Mouse (Mus musculus) MEL (cell line): ENCODE measurements around the gene Serf1. TPM values are rescaled to one million over a fixed set of nuclear protein-coding genes. Genes with fewer than 3 reads are reported as not detected.
"Not testable (repeated sequence)": the region's sequence is repeated elsewhere in the genome, so short reads cannot be mapped to it uniquely, and the experiment has no call there.

Experiments used
- DNase-seq: peaks from one replicate; pipeline ENCODE4 v3.0.0; 2011; ENCODE audit warnings: low read depth, low spot score
- H3K27ac ChIP-seq: 2 replicates; pipeline ENCODE4 v1.5.1; 2012; ENCODE audit warnings: low read depth, mild to moderate bottlenecking, control low read depth, low read length, moderate library complexity; ENCODE audit not compliant: control insufficient read depth
- H3K27me3 ChIP-seq, 2 experiments: fragments of 150-350 bp in 1 of 2; sonication (generic) in 1 of 2; 2 replicates each; pipeline ENCODE4 v1.6.1; 2012; ENCODE audit warnings: low read length in 2 of 2, mild to moderate bottlenecking in 2 of 2, improper control_type of control experiment in 1 of 2, moderate library complexity in 1 of 2; ENCODE audit not compliant: insufficient read depth in 2 of 2, control insufficient read depth in 1 of 2
- H3K36me3 ChIP-seq, 2 experiments: 2 replicates each; pipeline ENCODE4 v1.6.1; 2012 to 2014; ENCODE audit warnings: low read length in 2 of 2, improper control_type of control experiment in 1 of 2, inconsistent platforms in 1 of 2, mild to moderate bottlenecking in 1 of 2; ENCODE audit not compliant: insufficient read depth in 2 of 2, control insufficient read depth in 1 of 2
- H3K4me1 ChIP-seq, 2 experiments: fragments of 150-350 bp in 1 of 2; sonication (generic) in 1 of 2; 2 replicates each; pipeline ENCODE4 v1.6.1; 2012; ENCODE audit warnings: low read length in 2 of 2, improper control_type of control experiment in 1 of 2, mild to moderate bottlenecking in 1 of 2; ENCODE audit not compliant: insufficient read depth in 2 of 2, control insufficient read depth in 1 of 2
- H3K4me3 ChIP-seq, 2 experiments: fragments of 150-350 bp in 1 of 2; sonication (generic) in 1 of 2; 2 replicates each; pipeline ENCODE4 v1.5.1; 2012; ENCODE audit warnings: low read depth in 2 of 2, low read length in 2 of 2, mild to moderate bottlenecking in 2 of 2, moderate library complexity in 2 of 2, control low read depth in 1 of 2, improper control_type of control experiment in 1 of 2; ENCODE audit not compliant: control insufficient read depth in 1 of 2, insufficient read depth in 1 of 2
- H3K79me2 ChIP-seq: 2 replicates; pipeline ENCODE4 v1.6.1; 2012; ENCODE audit warnings: mild to moderate bottlenecking, low read length, moderate library complexity; ENCODE audit not compliant: control insufficient read depth, poor library complexity, insufficient read depth
- H3K9ac ChIP-seq: 2 replicates; pipeline ENCODE4 v1.6.1; 2012; ENCODE audit warnings: low read depth, mild to moderate bottlenecking, control low read depth, low read length, moderate library complexity; ENCODE audit not compliant: control insufficient read depth, poor library complexity, severe bottlenecking
- H3K9me3 ChIP-seq: fragments of 150-350 bp; sonication (generic); replicated peaks from 2 replicates; pipeline ENCODE4 v1.6.1; 2012; ENCODE audit warnings: mild to moderate bottlenecking, low read length, improper control_type of control experiment, moderate library complexity; ENCODE audit not compliant: insufficient read depth
- CHD1 ChIP-seq: IDR thresholded peaks from 2 replicates; pipeline ENCODE4 v1.6.1; 2012; ENCODE audit warnings: low read depth, mild to moderate bottlenecking, inconsistent platforms, low read length, improper control_type of control experiment
- E2F4 ChIP-seq: IDR thresholded peaks from 2 replicates; pipeline ENCODE4 v1.6.1; 2011; ENCODE audit warnings: low read depth, low read length, improper control_type of control experiment, borderline replicate concordance
- EP300 ChIP-seq, 2 experiments: IDR thresholded peaks; 2 replicates each; pipeline ENCODE4 v1.6.1; 2011; ENCODE audit warnings: improper control_type of control experiment in 2 of 2, low read length in 2 of 2, low read depth in 1 of 2, mild to moderate bottlenecking in 1 of 2
- HCFC1 ChIP-seq: IDR thresholded peaks from 2 replicates; pipeline ENCODE4 v1.6.1; 2012; ENCODE audit warnings: low read depth, mild to moderate bottlenecking, inconsistent platforms, low read length, improper control_type of control experiment, moderate library complexity
- KAT2A ChIP-seq: conservative IDR thresholded peaks from 2 replicates; pipeline ENCODE4 v1.6.1; 2012; ENCODE audit warnings: low read depth, low read length, improper control_type of control experiment, inconsistent platforms
- MAFK ChIP-seq: IDR thresholded peaks from 2 replicates; pipeline ENCODE4 v1.6.1; 2011; ENCODE audit warnings: low read depth, mild to moderate bottlenecking, low read length, improper control_type of control experiment, borderline replicate concordance
- MAX ChIP-seq: IDR thresholded peaks from 2 replicates; pipeline ENCODE4 v1.6.1; 2011; ENCODE audit warnings: low read length, improper control_type of control experiment
- MEF2A ChIP-seq: IDR thresholded peaks from 2 replicates; pipeline ENCODE4 v1.6.1; 2014; ENCODE audit warnings: low read depth, mild to moderate bottlenecking, inconsistent platforms, low read length, improper control_type of control experiment; ENCODE audit not compliant: poor library complexity, insufficient replicate concordance, severe bottlenecking; ENCODE audit errors: extremely low read depth
- MXI1 ChIP-seq: IDR thresholded peaks from 2 replicates; pipeline ENCODE4 v1.6.1; 2011; ENCODE audit warnings: mild to moderate bottlenecking, low read depth, low read length, improper control_type of control experiment
- MYB ChIP-seq: IDR thresholded peaks from 2 replicates; pipeline ENCODE4 v1.6.1; 2011; ENCODE audit warnings: mild to moderate bottlenecking, low read depth, low read length, improper control_type of control experiment
- NRF1 ChIP-seq: IDR thresholded peaks from 2 replicates; pipeline ENCODE4 v1.6.1; 2014; ENCODE audit warnings: low read depth, mild to moderate bottlenecking, inconsistent platforms, low read length, improper control_type of control experiment, moderate library complexity; ENCODE audit not compliant: poor library complexity, insufficient read depth, severe bottlenecking
- SIN3A ChIP-seq: IDR thresholded peaks from 2 replicates; pipeline ENCODE4 v1.6.1; 2012; ENCODE audit warnings: low read length, improper control_type of control experiment, inconsistent platforms
- TAL1 ChIP-seq: IDR thresholded peaks from 2 replicates; pipeline ENCODE4 v1.6.1; 2012; ENCODE audit warnings: mild to moderate bottlenecking, inconsistent platforms, low read length, moderate library complexity, mixed read lengths
- TBP ChIP-seq: IDR thresholded peaks from 2 replicates; pipeline ENCODE4 v1.8.0; 2011; ENCODE audit warnings: low read depth, low read length, improper control_type of control experiment
- TCF12 ChIP-seq: IDR thresholded peaks from 2 replicates; pipeline ENCODE4 v1.6.1; 2014; ENCODE audit warnings: low read depth, mild to moderate bottlenecking, inconsistent platforms, low read length, improper control_type of control experiment, moderate library complexity
- USF1 ChIP-seq: IDR thresholded peaks from 2 replicates; pipeline ENCODE4 v1.6.1; 2014; ENCODE audit warnings: low read depth, mild to moderate bottlenecking, inconsistent platforms, low read length, improper control_type of control experiment, moderate library complexity
- ZKSCAN1 ChIP-seq: IDR thresholded peaks from 2 replicates; pipeline ENCODE4 v1.6.1; 2012; ENCODE audit warnings: low read depth, mild to moderate bottlenecking, inconsistent platforms, low read length, improper control_type of control experiment, moderate library complexity
- ZNF384 ChIP-seq: IDR thresholded peaks from 2 replicates; pipeline ENCODE4 v1.6.1; 2012; ENCODE audit warnings: low read depth, mild to moderate bottlenecking, inconsistent platforms, low read length, improper control_type of control experiment
- polyA plus RNA-seq, 2 experiments: library from polyadenylated mRNA; stranded (reverse) in 1 of 2; unstranded in 1 of 2; fragments of >175 nt in 1 of 2; fragments of >200 nt in 1 of 2; gene quantifications; 2 replicates each; pipeline versions ENCODE4 v1.2.1 to v1.2.4; 2012; ENCODE audit warnings: low replicate concordance in 2 of 2, low read depth in 1 of 2; ENCODE audit not compliant: insufficient read length in 2 of 2, insufficient read depth in 1 of 2, missing spikeins in 1 of 2
- total RNA-seq: library from RNA; depleted of rRNA; stranded (reverse); fragments of 300-350 nt; gene quantifications from 2 replicates; pipeline ENCODE4 v1.2.3, GENCODE M21; 2012

Serf1 gene
- total and polyA plus RNA-seq, 3 experiments = 36.8 to 57.6 TPM; not detected in 1

- Histone ChIP-seq H3K4me3 (no peak overlapping the region), H3K27ac (no peak overlapping the region)
- DNase-seq = no peak
Observed at GRCm38 (mm10) chr13:100152659-100153058, 44.8 kb downstream of the Serf1 start.

GRCm38 (mm10) chr13:100156624-100157023, 48.8 kb downstream of the Serf1 start:
- H3K79me2 ChIP-seq = no peaks in the 10 kb centered on the region
- H3K36me3 ChIP-seq = no peaks in the 10 kb centered on the region
- no peak overlapping the region for H3K4me3 ChIP-seq
- H3K27me3 ChIP-seq = no peaks in the 10 kb centered on the region
- TF ChIP-seq TAL1 = no peak
- no peak for TF ChIP-seq USF1
- TF ChIP-seq MYB = no peak
- no peak for TF ChIP-seq ZNF384
- no peak for TF ChIP-seq MEF2A
- TF ChIP-seq MAX = no peak
- TF ChIP-seq TCF12 = no peak
- TF ChIP-seq SIN3A = no peak
- no peak for TF ChIP-seq ZKSCAN1
- TF ChIP-seq MXI1 = no peak
- TF ChIP-seq NRF1 = no peak
- TF ChIP-seq, all 39 proteins: peak for 0
- no peaks in the 10 kb centered on the region for H3K9me3 ChIP-seq
- H3K4me1 ChIP-seq = no peaks in the 10 kb centered on the region
- no peak overlapping the region for H3K27ac ChIP-seq
- DNase-seq = no peak
- no peak overlapping the region for H3K9ac ChIP-seq

More at GRCm38 (mm10) chr13:100152659-100153058, 44.8 kb downstream of the Serf1 start:
- TF ChIP-seq NRF1 (no peak), MAFK (no peak), HCFC1 (no peak), EP300 (IDR thresholded peaks at IDR 0.05; ENCODE audit: low read depth in 1 of 2, low read length in 2 of 2) (no peak), MXI1 (no peak), ZNF384 (no peak), TBP (no peak), USF1 (no peak), CHD1 (no peak), E2F4 (no peak), KAT2A (no peak)
- Histone ChIP-seq H3K79me2 (no peaks in the 10 kb centered on the region), H3K9ac (no peak overlapping the region), H3K4me1 (no peaks in the 10 kb centered on the region), H3K36me3 (no peaks in the 10 kb centered on the region), H3K27me3 (no peaks in the 10 kb centered on the region), H3K9me3 (no peaks in the 10 kb centered on the region)

DNA sequence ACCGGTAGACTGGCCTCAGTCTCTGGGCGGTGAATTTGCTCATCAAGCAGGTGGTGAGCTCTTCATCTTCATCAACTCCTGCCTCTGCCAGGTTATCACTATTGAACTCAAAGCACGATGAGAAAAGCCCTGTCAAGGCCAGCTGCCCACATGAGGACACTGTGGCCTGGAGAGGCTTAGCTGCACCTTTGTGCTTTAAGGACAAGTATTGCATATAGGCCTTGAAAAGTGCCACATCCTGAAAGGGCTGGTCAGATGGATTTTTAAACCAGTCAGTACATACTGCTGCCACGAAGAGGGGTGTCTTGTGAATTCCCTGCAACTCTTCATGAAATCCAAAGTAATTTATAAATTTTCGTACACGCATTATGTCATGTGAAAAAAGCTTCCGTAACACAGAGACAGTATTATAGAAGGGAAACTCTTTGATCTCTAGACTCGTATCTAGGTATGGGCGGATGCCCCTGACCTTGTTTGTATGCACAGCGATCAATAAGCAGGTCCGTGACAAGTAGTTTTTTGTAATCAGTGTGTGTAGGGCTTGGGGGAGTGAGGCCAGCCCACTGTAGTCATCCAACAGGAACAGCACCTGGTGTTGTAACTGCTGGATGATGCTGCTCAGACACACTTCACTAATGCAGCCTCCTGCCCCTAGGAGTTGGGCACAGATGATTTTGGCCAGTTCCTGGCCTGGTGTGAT, 53.5 kb downstream of the Serf1 start:
- DNase-seq, H3K4me1 ChIP-seq, H3K9ac ChIP-seq, H3K79me2 ChIP-seq, H3K36me3 ChIP-seq, H3K27ac ChIP-seq, H3K27me3 ChIP-seq, H3K9me3 ChIP-seq, H3K4me3 ChIP-seq: not testable (repeated sequence)

DNA sequence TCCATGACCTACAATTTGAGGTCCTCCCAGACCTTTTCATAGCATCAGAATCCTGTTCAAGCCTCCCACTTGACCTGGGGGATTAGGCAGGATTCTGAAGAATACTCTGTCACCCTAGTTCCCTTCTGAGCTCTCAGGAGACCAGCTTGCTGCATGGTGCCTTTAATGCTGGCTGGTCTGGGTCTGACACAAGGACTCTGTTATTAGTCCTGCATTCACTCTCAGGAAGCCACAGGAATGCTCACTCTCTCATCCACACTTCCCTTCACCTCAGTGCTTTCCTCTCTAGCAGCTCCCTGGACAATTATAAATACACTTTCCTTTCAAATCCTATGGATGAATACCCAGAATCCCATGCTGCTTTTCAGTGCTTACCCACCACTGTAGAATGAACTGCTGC, 54.7 kb downstream of the Serf1 start:
- H3K4me1 ChIP-seq, H3K27ac ChIP-seq, H3K9ac ChIP-seq, H3K36me3 ChIP-seq, H3K4me3 ChIP-seq, H3K9me3 ChIP-seq, H3K79me2 ChIP-seq, DNase-seq, H3K27me3 ChIP-seq: not testable (repeated sequence)
